Mouse (Mus musculus) ES-E14 (cell line): Measurements from ENCODE around the gene Vmn1r111.
"Not testable (repeated sequence)": the region's sequence is repeated elsewhere in the genome, so short reads cannot be mapped to it uniquely, and the experiment has no call there.

Experiments used
- CHD2 ChIP-seq: IDR thresholded peaks from 2 replicates; pipeline ENCODE4 v1.6.1; 2014; ENCODE audit warnings: mild to moderate bottlenecking, low read depth, low read length, inconsistent platforms
- HCFC1 ChIP-seq: IDR thresholded peaks from 2 replicates; pipeline ENCODE4 v1.6.1; 2012; ENCODE audit warnings: low read length, inconsistent platforms, borderline replicate concordance; ENCODE audit not compliant: insufficient read depth
- MAFK ChIP-seq: IDR thresholded peaks from 2 replicates; pipeline ENCODE4 v1.6.1; 2014; ENCODE audit warnings: mild to moderate bottlenecking, low read depth, low read length, inconsistent platforms; ENCODE audit not compliant: insufficient read depth
- ZC3H11A ChIP-seq: IDR thresholded peaks from 2 replicates; pipeline ENCODE4 v1.6.1; 2012; ENCODE audit warnings: low read depth, mild to moderate bottlenecking, inconsistent platforms, low read length, borderline replicate concordance
- ZNF384 ChIP-seq: IDR thresholded peaks from 2 replicates; pipeline ENCODE4 v1.6.1; 2012; ENCODE audit warnings: low read depth, low read length, inconsistent platforms

DNA sequence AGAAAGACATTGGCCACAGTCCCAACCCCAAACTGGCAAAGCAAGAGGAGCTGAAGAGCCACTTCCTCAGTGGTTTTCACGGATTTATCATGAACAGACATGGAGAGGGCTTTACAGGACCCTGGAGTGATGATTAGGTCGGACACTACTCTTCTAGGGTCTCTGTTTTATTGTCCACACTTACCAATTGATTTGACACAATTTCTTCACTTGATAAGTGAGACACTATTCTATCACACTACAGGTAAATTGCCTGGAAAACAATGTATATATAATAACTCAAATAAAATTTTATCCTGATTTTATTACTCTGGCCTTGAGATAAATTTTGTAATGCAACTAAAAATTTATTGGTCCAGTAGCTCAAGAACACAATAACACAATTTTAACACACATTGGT is at the start of gene Vmn1r111:
- not testable (repeated sequence) for TF ChIP-seq CHD2, HCFC1, MAFK, ZNF384, ZC3H11A
